Mouse (Mus musculus) neural tube, embryonic 13.5 days (tissue): ENCODE measurements at regions not wholly inside any gene's neighbourhood (a gene's known extent, or its start where the extent isn't known, plus 50 kb on each side); places are given as distances from the start of the nearest gene placed in this dataset.
A peak's percentile ranks its signal among the peaks of the same experiment; 100 is the strongest.

Experiments used
- ATAC-seq: fragments of 200-750 bp; cut with Nextera tagmentation; 2 replicates; pipeline ENCODE4 v1.8.0; 2017; ENCODE audit warnings: low read depth, mild to moderate bottlenecking, moderate TSS enrichment, moderate library complexity
- H3K27ac ChIP-seq: fragments of 300-500 bp; sonication (generic); replicated peaks from 2 replicates; pipeline ENCODE4 v1.5.1; 2015; ENCODE audit warnings: moderate library complexity, mild to moderate bottlenecking, inconsistent platforms
- H3K27me3 ChIP-seq: fragments of 300-500 bp; sonication (generic); 2 replicates; pipeline ENCODE4 v1.6.1; 2015; ENCODE audit warnings: mild to moderate bottlenecking, inconsistent platforms
- H3K36me3 ChIP-seq: fragments of 300-500 bp; sonication (generic); 2 replicates; pipeline ENCODE4 v1.6.1; 2015; ENCODE audit warnings: mild to moderate bottlenecking, inconsistent platforms
- H3K4me1 ChIP-seq: fragments of 300-500 bp; sonication (generic); replicated peaks from 2 replicates; pipeline ENCODE4 v1.6.1; 2015; ENCODE audit warnings: inconsistent platforms
- H3K4me2 ChIP-seq: fragments of 300-500 bp; sonication (generic); 2 replicates; pipeline ENCODE4 v1.6.1; 2015; ENCODE audit warnings: inconsistent platforms, mild to moderate bottlenecking, moderate library complexity
- H3K4me3 ChIP-seq: fragments of 300-500 bp; sonication (generic); 2 replicates; pipeline ENCODE4 v1.5.1; 2015; ENCODE audit warnings: mild to moderate bottlenecking, inconsistent platforms
- H3K9ac ChIP-seq: fragments of 300-500 bp; sonication (generic); 2 replicates; pipeline ENCODE4 v1.6.1; 2015; ENCODE audit warnings: moderate library complexity, mild to moderate bottlenecking, inconsistent platforms
- H3K9me3 ChIP-seq: fragments of 300-500 bp; sonication (generic); 2 replicates; pipeline ENCODE4 v1.6.1; 2016; ENCODE audit warnings: inconsistent platforms
- WGBS: fragments of 180-500 bp; shearing (Covaris S2); methylation state at CpG from one replicate; pipeline ENCODE4 v1.1.7; 2015; 5-methylcytosine and 5-hydroxymethylcytosine counted together

GRCm38 (mm10) chr1:111355435-111355834 is 378.1 kb upstream of the Cdh19 start:
- no peaks in the 10 kb centered on the region for H3K27me3 ChIP-seq
- H3K9me3 ChIP-seq, result no peaks in the 10 kb centered on the region
- H3K4me3 ChIP-seq, result no peak overlapping the region
- H3K36me3 ChIP-seq, result no peaks in the 10 kb centered on the region
- no peak overlapping the region for H3K4me2 ChIP-seq
- no peak overlapping the region for H3K9ac ChIP-seq
- 0 out of 2 replicates have a peak overlapping the region, but pooled peaks have one; percentile 9 for H3K27ac ChIP-seq
- H3K4me1 ChIP-seq, result no peaks in the 10 kb centered on the region
- WGBS, result 35% methylated on average over 1 of the region's 1 CpGs
- ATAC-seq, result no peak

GRCm38 (mm10) chr1:111337927-111338326 is 360.5 kb upstream of the Cdh19 start:
- Histone ChIP-seq H3K27ac (no peak overlapping the region), H3K27me3 (no peaks in the 10 kb centered on the region), H3K4me2 (no peak overlapping the region), H3K36me3 (no peaks in the 10 kb centered on the region), H3K4me1 (no peaks in the 10 kb centered on the region), H3K9ac (no peak overlapping the region), H3K4me3 (no peak overlapping the region), H3K9me3 (no peaks in the 10 kb centered on the region)
- 64% methylated on average over 2 of the region's 2 CpGs for WGBS
- no peak for ATAC-seq

- H3K4me1 ChIP-seq, result no peaks in the 10 kb centered on the region
- no peak overlapping the region for H3K27ac ChIP-seq
- H3K27me3 ChIP-seq, result no peaks in the 10 kb centered on the region
- ATAC-seq, result no peak
- H3K4me3 ChIP-seq, result no peak overlapping the region
- H3K9me3 ChIP-seq, result no peaks in the 10 kb centered on the region
- no peaks in the 10 kb centered on the region for H3K36me3 ChIP-seq
- 91% methylated on average over 11 of the region's 11 CpGs for WGBS
- no peak overlapping the region for H3K9ac ChIP-seq
- no peak overlapping the region for H3K4me2 ChIP-seq
Observed at GRCm38 (mm10) chr1:111302268-111302667, 324.9 kb upstream of the Cdh19 start.

- no peaks in the 10 kb centered on the region for H3K9me3 ChIP-seq
- ATAC-seq, result no peak
- no peaks in the 10 kb centered on the region for H3K4me1 ChIP-seq
- no peaks in the 10 kb centered on the region for H3K36me3 ChIP-seq
- no peaks in the 10 kb centered on the region for H3K27me3 ChIP-seq
- no peak overlapping the region for H3K4me3 ChIP-seq
- H3K9ac ChIP-seq, result no peak overlapping the region
- H3K4me2 ChIP-seq, result no peak overlapping the region
- no peak overlapping the region for H3K27ac ChIP-seq
- 68% methylated on average over 4 of the region's 4 CpGs for WGBS
Observed at GRCm38 (mm10) chr1:111286385-111286784, 309.0 kb upstream of the Cdh19 start.

GRCm38 (mm10) chr1:111285916-111286315 is 308.5 kb upstream of the Cdh19 start:
- H3K4me1 ChIP-seq, result no peaks in the 10 kb centered on the region
- no peaks in the 10 kb centered on the region for H3K27me3 ChIP-seq
- WGBS, result 67% methylated on average over 3 of the region's 3 CpGs
- 0 out of 2 replicates have a peak overlapping the region, but pooled peaks have one; percentile 38 for H3K27ac ChIP-seq
- no peak for ATAC-seq
- H3K4me3 ChIP-seq, result no peak overlapping the region
- no peak overlapping the region for H3K9ac ChIP-seq
- H3K36me3 ChIP-seq, result no peaks in the 10 kb centered on the region
- H3K4me2 ChIP-seq, result no peak overlapping the region
- H3K9me3 ChIP-seq, result no peaks in the 10 kb centered on the region

- Histone ChIP-seq H3K4me1 (no peaks in the 10 kb centered on the region), H3K4me2 (no peak overlapping the region), H3K4me3 (no peak overlapping the region), H3K9ac (no peak overlapping the region), H3K27me3 (no peaks in the 10 kb centered on the region), H3K27ac (no peak overlapping the region), H3K36me3 (no peaks in the 10 kb centered on the region), H3K9me3 (no peaks in the 10 kb centered on the region)
- no peak for ATAC-seq
Observed at GRCm38 (mm10) chr1:111242814-111243213, 265.4 kb upstream of the Cdh19 start.

DNA sequence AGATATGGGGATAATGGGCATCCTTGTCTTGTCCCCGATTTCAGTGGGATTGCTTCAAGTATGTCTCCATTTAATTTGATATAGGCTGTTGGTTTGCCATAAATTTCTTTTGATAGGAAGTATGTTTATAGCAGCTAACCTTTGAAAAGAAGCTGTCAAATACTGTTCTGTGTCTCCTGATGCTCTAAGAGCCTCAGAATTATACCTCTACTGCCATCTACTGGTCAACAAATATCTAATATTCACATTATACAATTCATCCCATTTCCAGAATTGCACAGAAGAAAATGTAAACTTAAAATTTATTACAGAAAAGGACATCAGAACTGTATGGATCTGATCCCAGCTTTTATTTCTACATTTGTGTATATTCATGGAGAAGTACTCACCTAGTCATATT is 265.0 kb upstream of the Cdh19 start:
- Histone ChIP-seq H3K27ac (no peak overlapping the region), H3K9me3 (no peaks in the 10 kb centered on the region), H3K27me3 (no peaks in the 10 kb centered on the region), H3K4me1 (no peaks in the 10 kb centered on the region), H3K4me2 (no peak overlapping the region), H3K9ac (no peak overlapping the region), H3K36me3 (no peaks in the 10 kb centered on the region), H3K4me3 (no peak overlapping the region)
- peak; percentile 69 for ATAC-seq
- WGBS, result 54% methylated on average over 1 of the region's 1 CpGs
